Mouse (Mus musculus) layer of hippocampus, adult 2 months (tissue): ENCODE measurements at regions not wholly inside any gene's neighbourhood (a gene's known extent, or its start where the extent isn't known, plus 50 kb on each side); places are given as distances from the start of the nearest gene placed in this dataset.

ENCODE experiments used
- DNase-seq, 2 experiments: peaks; one replicate each; pipeline ENCODE4 v3.0.0; 2022; ENCODE audit warnings: low spot score in 2 of 2
- H3K27ac ChIP-seq: fragments of 200-600 bp; 2 replicates; pipeline ENCODE4 v1.8.1; 2022
- H3K4me3 ChIP-seq: fragments of 200-600 bp; 2 replicates; pipeline ENCODE4 v1.8.1; 2022; ENCODE audit warnings: mild to moderate bottlenecking
- CTCF ChIP-seq: fragments of 200-600 bp; conservative IDR thresholded peaks from 2 replicates; pipeline ENCODE4 v1.8.1; 2022; ENCODE audit warnings: antibody characterized with exemption, mild to moderate bottlenecking, moderate library complexity

- DNase-seq, result no peak
- Histone ChIP-seq H3K4me3 (no peak overlapping the region), H3K27ac (no peak overlapping the region)
- TF ChIP-seq CTCF, result no peak
Observed at GRCm38 (mm10) chr14:106669281-106669680, 563.3 kb downstream of the Trim52 start.

GRCm38 (mm10) chr14:106677970-106678369, 572.0 kb downstream of the Trim52 start:
- Histone ChIP-seq H3K27ac (no peak overlapping the region), H3K4me3 (no peak overlapping the region)
- TF ChIP-seq CTCF, result no peak
- DNase-seq, result no peak

DNA sequence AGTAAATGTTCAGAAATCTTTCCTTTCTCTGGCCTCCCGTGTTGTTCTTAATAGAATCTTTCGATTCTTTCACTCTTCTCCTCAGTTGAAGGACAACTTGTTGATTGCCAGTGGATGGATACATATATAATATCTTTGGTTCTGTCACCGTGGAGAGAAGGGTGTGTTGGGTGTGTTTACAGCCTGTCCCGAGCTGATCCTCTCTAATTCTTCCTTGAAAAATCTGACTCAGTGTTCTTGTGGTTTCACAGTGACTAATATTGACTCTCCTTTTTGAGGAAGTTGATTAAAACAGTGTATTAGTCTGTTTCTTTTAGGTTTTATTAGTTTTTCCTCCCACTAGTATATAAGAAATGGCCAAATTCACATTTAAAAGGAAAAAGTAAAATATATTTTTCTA, 575.2 kb downstream of the Trim52 start:
- DNase-seq, result no peak
- H3K27ac ChIP-seq, result no peak overlapping the region
- TF ChIP-seq CTCF, result no peak
- no peak overlapping the region for H3K4me3 ChIP-seq

GRCm38 (mm10) chr14:106687361-106687760, 581.4 kb downstream of the Trim52 start:
- no peak for DNase-seq
- Histone ChIP-seq H3K27ac (no peak overlapping the region), H3K4me3 (no peak overlapping the region)
- TF ChIP-seq CTCF, result no peak

DNA sequence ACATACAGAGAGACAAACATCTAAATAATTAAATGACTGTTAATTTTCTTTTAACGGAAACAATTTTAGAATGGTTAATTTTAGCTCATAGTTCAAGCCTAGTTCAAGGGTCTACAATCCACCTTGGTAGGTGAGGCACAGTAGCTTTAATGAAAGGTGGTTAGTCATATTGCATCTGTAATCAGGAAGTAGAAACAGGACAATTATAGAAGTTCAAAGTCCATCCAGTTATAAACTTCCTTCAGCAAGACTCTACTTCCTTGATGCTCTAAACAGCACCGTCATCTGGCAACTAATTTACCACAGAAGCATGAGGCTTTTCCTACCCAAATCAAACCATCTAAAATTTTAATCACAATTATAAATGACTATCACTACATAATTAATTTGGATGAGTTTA, 608.0 kb downstream of the Trim52 start:
- no peak overlapping the region for H3K27ac ChIP-seq
- no peak for TF ChIP-seq CTCF
- H3K4me3 ChIP-seq, result no peak overlapping the region
- DNase-seq, result no peak

- no peak overlapping the region for H3K4me3 ChIP-seq
- TF ChIP-seq CTCF, result no peak
- no peak for DNase-seq
- no peak overlapping the region for H3K27ac ChIP-seq
Observed at GRCm38 (mm10) chr14:106733825-106734224, 627.8 kb downstream of the Trim52 start.

DNA sequence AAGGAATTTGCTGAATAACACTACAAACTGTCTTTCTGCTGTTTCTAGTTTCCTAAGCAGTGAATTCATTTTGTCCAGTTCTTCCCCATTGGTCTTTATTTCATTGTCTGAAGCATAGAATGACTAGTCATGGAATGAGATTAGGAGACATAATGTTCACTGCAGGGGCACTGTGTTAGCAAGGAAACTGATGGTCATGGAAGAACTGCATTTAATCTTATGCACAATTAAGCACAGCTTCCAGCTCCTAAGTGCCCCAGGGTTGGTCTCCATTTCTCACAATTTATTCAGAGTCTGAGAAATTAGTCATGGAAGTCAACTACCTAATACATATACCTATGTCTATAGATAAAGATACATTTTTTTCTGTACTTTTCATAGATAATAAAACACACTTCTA, 634.9 kb downstream of the Trim52 start:
- H3K4me3 ChIP-seq, result no peak overlapping the region

GRCm38 (mm10) chr14:106760150-106760549, 654.2 kb downstream of the Trim52 start:
- TF ChIP-seq CTCF, result no peak
- no peak overlapping the region for H3K4me3 ChIP-seq
- no peak for DNase-seq
- no peak overlapping the region for H3K27ac ChIP-seq

More for the DNA sequence above, 634.9 kb downstream of the Trim52 start:
- no peak for TF ChIP-seq CTCF
- DNase-seq, result no peak
- H3K27ac ChIP-seq, result no peak overlapping the region

DNA sequence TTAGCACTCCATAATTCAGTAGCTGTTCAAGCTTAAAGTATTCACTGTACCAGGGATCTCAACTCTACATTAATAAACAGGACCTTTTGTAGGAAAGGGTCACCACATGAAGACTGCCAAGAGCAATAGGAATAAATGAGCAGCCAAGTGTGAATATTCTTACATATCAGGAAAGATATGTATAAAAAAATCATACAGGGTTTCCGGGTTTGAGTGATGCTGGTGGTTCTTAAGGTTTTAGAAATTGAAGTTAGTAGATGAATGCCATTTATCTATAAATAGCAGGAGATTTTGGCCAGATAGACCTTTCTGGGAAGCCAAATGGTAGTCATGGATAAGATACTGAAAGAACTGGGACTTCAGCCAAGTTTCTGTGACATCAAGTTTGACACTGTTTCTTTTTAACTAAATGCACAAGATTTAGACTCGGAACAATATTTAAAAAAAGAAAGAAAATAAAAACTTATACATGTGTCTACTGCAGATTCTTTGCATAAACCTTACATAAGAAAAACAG, 657.1 kb downstream of the Trim52 start:
- no peak overlapping the region for H3K4me3 ChIP-seq
- H3K27ac ChIP-seq, result no peak overlapping the region
- no peak for DNase-seq
- no peak for TF ChIP-seq CTCF

DNA sequence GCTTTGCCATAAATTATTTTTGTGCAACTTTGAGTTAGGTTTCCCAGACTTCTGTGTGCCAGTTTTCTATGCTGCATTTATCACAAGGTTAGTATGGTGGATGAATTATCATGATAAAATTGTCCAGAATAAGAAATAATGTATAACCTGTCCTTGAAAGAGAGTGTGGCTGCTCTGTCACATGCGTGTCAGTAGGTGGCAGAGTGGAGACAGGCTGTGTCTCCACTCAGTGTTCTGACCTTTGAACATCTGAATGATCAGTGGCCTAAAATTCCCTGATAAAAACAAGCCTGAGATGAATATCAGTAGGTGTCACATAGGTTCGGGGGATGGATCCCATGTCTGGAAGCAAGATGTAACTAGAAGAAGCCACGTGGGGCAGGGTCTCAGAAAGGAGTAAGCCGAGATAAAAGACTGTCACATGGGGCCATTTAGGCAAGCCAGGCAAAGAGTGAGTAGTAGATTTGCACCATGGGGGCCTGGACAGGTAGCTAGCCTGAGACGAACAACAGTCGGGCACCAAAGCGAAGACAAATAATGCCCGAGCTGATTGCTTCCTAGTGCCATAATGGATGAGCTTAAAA, 660.0 kb downstream of the Trim52 start:
- Histone ChIP-seq H3K27ac (no peak overlapping the region), H3K4me3 (no peak overlapping the region)
- TF ChIP-seq CTCF, result peak; percentile 78
- no peak for DNase-seq
